Mouse (Mus musculus): ENCODE data around the gene Htra3.

- TF ChIP-seq HCFC1 (IDR thresholded peaks at IDR 0.05; ENCODE audit: borderline replicate concordance, insufficient read depth, low read length) = no peak
- TF ChIP-seq MAFK (IDR thresholded peaks at IDR 0.05; ENCODE audit: insufficient read depth, low read depth, low read length) = no peak
- TF ChIP-seq ZNF384 (IDR thresholded peaks at IDR 0.05; ENCODE audit: low read depth, low read length) = no peak
Observed at GRCm38 (mm10) chr5:35671474-35671891, 8.1 kb downstream of the Htra3 start.
